Mouse (Mus musculus) CH12.LX (cell line): ENCODE data around the gene Gpr22. TPM values are rescaled to one million over a fixed set of nuclear protein-coding genes. Genes with fewer than 3 reads are reported as not detected.

Experiments
- DNase-seq: peaks from one replicate; pipeline ENCODE4 v3.0.0-alpha.2; 2013; ENCODE audit errors: extremely low read depth
- H3K27ac ChIP-seq: 2 replicates; pipeline ENCODE4 v1.5.1; 2012; ENCODE audit warnings: low read depth, mild to moderate bottlenecking, control low read depth, moderate library complexity; ENCODE audit not compliant: insufficient read depth
- H3K27me3 ChIP-seq: replicated peaks from 2 replicates; pipeline ENCODE3; 2012; ENCODE audit warnings: inconsistent platforms
- H3K36me3 ChIP-seq, 2 experiments: replicated peaks in 1 of 2; 2 replicates each; pipeline versions ENCODE3 to v1.6.1; 2012; ENCODE audit warnings: inconsistent platforms in 1 of 2, low read length in 1 of 2, mild to moderate bottlenecking in 1 of 2, mixed read lengths in 1 of 2, moderate library complexity in 1 of 2; ENCODE audit not compliant: control insufficient read depth in 1 of 2, insufficient read depth in 1 of 2
- H3K4me1 ChIP-seq, 2 experiments: 2 replicates each; pipeline ENCODE4 v1.6.1; 2012; ENCODE audit warnings: inconsistent platforms in 1 of 2, moderate library complexity in 1 of 2; ENCODE audit not compliant: insufficient read depth in 2 of 2, control insufficient read depth in 1 of 2
- H3K4me2 ChIP-seq: 2 replicates; pipeline ENCODE4 v1.6.1; 2012; ENCODE audit warnings: low read depth, mild to moderate bottlenecking, control low read depth; ENCODE audit not compliant: poor library complexity, insufficient read depth, severe bottlenecking
- H3K4me3 ChIP-seq, 3 experiments: fragments of 150-350 bp in 1 of 3; sonication (generic) in 1 of 3; replicated peaks in 1 of 3; 2 replicates each; pipeline versions ENCODE3 to v1.5.1; 2011 to 2012; ENCODE audit warnings: low read depth in 2 of 3, low read length in 2 of 3, mild to moderate bottlenecking in 2 of 3, moderate library complexity in 2 of 3, control low read depth in 1 of 3, improper control_type of control experiment in 1 of 3, inconsistent platforms in 1 of 3, mixed read lengths in 1 of 3; ENCODE audit not compliant: poor library complexity in 1 of 3
- H3K79me2 ChIP-seq: replicated peaks from 2 replicates; pipeline ENCODE4 v1.6.1; 2012; ENCODE audit warnings: mild to moderate bottlenecking, moderate library complexity; ENCODE audit not compliant: control insufficient read depth, poor library complexity, insufficient read depth, severe bottlenecking; ENCODE audit errors: extremely low read depth
- H3K9ac ChIP-seq: 2 replicates; pipeline ENCODE4 v1.6.1; 2012; ENCODE audit warnings: low read depth, mild to moderate bottlenecking, control low read depth, moderate library complexity; ENCODE audit not compliant: insufficient read depth
- H3K9me3 ChIP-seq: replicated peaks from 2 replicates; pipeline ENCODE3; 2012; ENCODE audit warnings: low read length, inconsistent platforms, mixed read lengths
- BHLHE40 ChIP-seq: IDR thresholded peaks from 2 replicates; pipeline ENCODE4 v1.6.1; 2011; ENCODE audit warnings: mild to moderate bottlenecking, low read depth, low read length, improper control_type of control experiment
- CHD1 ChIP-seq: IDR thresholded peaks from 2 replicates; pipeline ENCODE4 v1.6.1; 2012; ENCODE audit warnings: low read depth, low read length, improper control_type of control experiment, inconsistent platforms
- CHD2 ChIP-seq: IDR thresholded peaks from 2 replicates; pipeline ENCODE4 v1.6.1; 2011; ENCODE audit warnings: low read length, improper control_type of control experiment
- CTCF ChIP-seq, 2 experiments: IDR thresholded peaks in 1 of 2; conservative IDR thresholded peaks in 1 of 2; 2 replicates each; pipeline ENCODE4 v1.5.1; 2011 to 2012; ENCODE audit warnings: low read depth in 2 of 2, low read length in 2 of 2, improper control_type of control experiment in 1 of 2, inconsistent platforms in 1 of 2, mild to moderate bottlenecking in 1 of 2, moderate library complexity in 1 of 2
- E2F4 ChIP-seq: IDR thresholded peaks from 2 replicates; pipeline ENCODE4 v1.6.1; 2011; ENCODE audit warnings: low read depth, low read length, improper control_type of control experiment; ENCODE audit not compliant: insufficient replicate concordance
- EP300 ChIP-seq: IDR thresholded peaks from 2 replicates; pipeline ENCODE4 v1.6.1; 2011; ENCODE audit warnings: low read length, improper control_type of control experiment
- ETS1 ChIP-seq: conservative IDR thresholded peaks from 2 replicates; pipeline ENCODE4 v1.6.1; 2012; ENCODE audit warnings: low read depth, mild to moderate bottlenecking, inconsistent platforms, low read length, improper control_type of control experiment, moderate library complexity
- HCFC1 ChIP-seq: IDR thresholded peaks from 2 replicates; pipeline ENCODE4 v1.6.1; 2012; ENCODE audit warnings: low read depth, mild to moderate bottlenecking, inconsistent platforms, low read length, improper control_type of control experiment
- IRF4 ChIP-seq: IDR thresholded peaks from 2 replicates; pipeline ENCODE4 v1.6.1; 2014; ENCODE audit warnings: low read depth, mild to moderate bottlenecking, inconsistent platforms, low read length, improper control_type of control experiment
- JUND ChIP-seq: conservative IDR thresholded peaks from 2 replicates; pipeline ENCODE4 v1.6.1; 2011; ENCODE audit warnings: low read depth, low read length, improper control_type of control experiment
- KAT2A ChIP-seq: IDR thresholded peaks from 2 replicates; pipeline ENCODE4 v1.6.1; 2012; ENCODE audit warnings: low read length, improper control_type of control experiment, inconsistent platforms; ENCODE audit not compliant: insufficient replicate concordance
- MAFK ChIP-seq: IDR thresholded peaks from 2 replicates; pipeline ENCODE4 v1.6.1; 2011; ENCODE audit warnings: low read length, improper control_type of control experiment; ENCODE audit not compliant: insufficient replicate concordance
- MAX ChIP-seq: IDR thresholded peaks from 2 replicates; pipeline ENCODE4 v1.6.1; 2011; ENCODE audit warnings: low read length, improper control_type of control experiment
- MEF2A ChIP-seq: IDR thresholded peaks from 2 replicates; pipeline ENCODE4 v1.6.1; 2014; ENCODE audit warnings: low read depth, mild to moderate bottlenecking, inconsistent platforms, low read length, improper control_type of control experiment, borderline replicate concordance
- MXI1 ChIP-seq: IDR thresholded peaks from 2 replicates; pipeline ENCODE4 v1.6.1; 2011; ENCODE audit warnings: mild to moderate bottlenecking, low read depth, low read length, improper control_type of control experiment
- PAX5 ChIP-seq: IDR thresholded peaks from 2 replicates; pipeline ENCODE4 v1.6.1; 2012; ENCODE audit warnings: low read length, inconsistent platforms, mixed read lengths
- POLR2A ChIP-seq: IDR thresholded peaks from 2 replicates; pipeline ENCODE4 v1.6.1; 2011; ENCODE audit warnings: low read depth, mild to moderate bottlenecking, improper control_type of control experiment, low read length
- POLR2AphosphoS2 ChIP-seq: IDR thresholded peaks from 2 replicates; pipeline ENCODE4 v1.6.1; 2011; ENCODE audit warnings: low read depth, low read length, improper control_type of control experiment
- RAD21 ChIP-seq: IDR thresholded peaks from 2 replicates; pipeline ENCODE4 v1.6.1; 2011; ENCODE audit warnings: low read depth, mild to moderate bottlenecking, low read length, improper control_type of control experiment, moderate library complexity
- SIN3A ChIP-seq: IDR thresholded peaks from 2 replicates; pipeline ENCODE4 v1.6.1; 2012; ENCODE audit warnings: low read length, improper control_type of control experiment, inconsistent platforms
- SMC3 ChIP-seq: IDR thresholded peaks from 2 replicates; pipeline ENCODE4 v1.6.1; 2011; ENCODE audit warnings: low read depth, low read length, improper control_type of control experiment
- TBP ChIP-seq: conservative IDR thresholded peaks from 2 replicates; pipeline ENCODE4 v1.6.1; 2011; ENCODE audit warnings: low read depth, low read length, improper control_type of control experiment
- USF2 ChIP-seq: conservative IDR thresholded peaks from 2 replicates; pipeline ENCODE4 v1.6.1; 2011; ENCODE audit warnings: low read depth, low read length, improper control_type of control experiment
- dilution Hi-C: fragments of 300-500 bp; cut with MboI; formaldehyde crosslinking; loops from 2 replicates; pipeline ENCODE4 v1.14.3; 2020; ENCODE audit warnings: low sequenced_read_pairs; ENCODE audit not compliant: extremely low pct_unique_long_range_greater_than_20kb, extremely low pct_ligation_motif_present
- in situ Hi-C: fragments of 300-500 bp; cut with MboI; formaldehyde crosslinking; loops from 3 replicates; pipeline ENCODE4 v1.14.3; 2019; ENCODE audit warnings: low sequenced_read_pairs, low pct_ligation_motif_present, low pct_unique_long_range_greater_than_20kb, mixed read lengths
- polyA plus RNA-seq: library from polyadenylated mRNA; unstranded; fragments of >175 nt; gene quantifications from 2 replicates; pipeline ENCODE4 v1.2.1, GENCODE M21; 2012; ENCODE audit warnings: low read depth; ENCODE audit not compliant: insufficient read length
- total RNA-seq, 2 experiments: library from RNA; depleted of rRNA; stranded (reverse); fragments of 300-350 nt in 1 of 2; fragments of >200 nt in 1 of 2; gene quantifications; 2 replicates each; pipeline ENCODE4 v1.2.3; 2012 to 2014

The Gpr22 gene
- total and polyA plus RNA-seq, 3 experiments = not detected

DNA sequence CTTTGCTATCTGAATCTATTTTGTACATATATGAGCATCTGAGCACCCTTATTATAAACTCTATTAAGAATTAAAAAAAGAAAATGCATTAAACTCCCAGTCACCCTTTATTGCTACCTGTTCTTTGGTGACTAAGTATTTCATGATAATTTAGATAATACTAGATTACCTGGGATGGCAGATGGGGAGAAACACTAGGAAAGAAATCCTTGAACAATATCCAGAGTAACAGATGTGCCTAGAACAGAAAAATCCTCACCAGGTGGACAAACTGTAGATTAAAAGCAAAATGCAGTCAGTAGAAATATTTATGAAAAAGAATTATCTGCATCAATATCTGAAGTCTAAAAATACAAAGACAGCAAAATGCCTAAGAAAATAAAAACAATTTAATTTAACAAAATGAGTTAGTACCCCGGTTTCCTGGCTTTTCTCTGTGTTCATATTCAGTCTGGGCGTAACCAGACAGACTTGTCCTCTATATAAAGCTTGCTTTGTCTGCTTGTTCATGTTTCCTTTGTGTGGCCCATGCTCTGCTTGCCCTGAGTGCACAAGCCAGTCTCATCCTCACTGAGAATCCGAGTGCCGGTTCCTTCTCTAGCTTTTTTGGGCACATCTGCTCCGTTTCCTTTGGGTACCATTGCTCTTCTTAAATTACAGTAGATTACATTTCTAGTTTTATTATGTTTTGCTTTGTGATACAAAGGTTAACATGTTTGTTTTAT lies 13.0 kb downstream of the Gpr22 start (continued):
- TF ChIP-seq KAT2A = no peak
- TF ChIP-seq RAD21 = no peak
- TF ChIP-seq SMC3 = no peak

DNA sequence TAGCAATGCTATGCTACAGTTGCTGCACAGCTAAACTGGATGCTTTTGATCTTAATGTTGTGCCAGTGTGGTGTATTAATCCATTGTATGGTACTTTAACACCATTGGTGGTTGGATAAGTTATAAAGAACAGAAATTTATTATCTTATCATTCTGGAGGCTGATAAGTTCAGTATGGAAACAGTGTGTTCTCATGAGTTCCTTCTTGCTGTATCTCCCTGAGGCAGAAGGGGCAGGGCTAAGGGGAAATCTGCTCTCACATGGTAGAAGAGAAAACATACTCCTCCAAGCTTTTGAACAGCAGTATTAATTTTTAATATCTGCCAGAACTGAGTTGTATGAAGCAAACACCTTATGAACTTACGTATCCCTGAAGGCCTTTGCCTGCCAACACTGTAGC lies 20.5 kb downstream of the Gpr22 start:
- no peak for TF ChIP-seq CHD2
- no peak for TF ChIP-seq IRF4
- no peak for TF ChIP-seq CHD1
- no peak for TF ChIP-seq MAFK
- TF ChIP-seq JUND = no peak
- TF ChIP-seq RAD21 = no peak
- no peak for TF ChIP-seq E2F4
- TF ChIP-seq USF2 = no peak
- no peak for TF ChIP-seq MAX
- TF ChIP-seq MEF2A = no peak
- TF ChIP-seq SIN3A = no peak
- no peak for TF ChIP-seq POLR2AphosphoS2
- TF ChIP-seq SMC3 = no peak
- no peak for TF ChIP-seq MXI1
- TF ChIP-seq PAX5 = no peak
- TF ChIP-seq CTCF (conservative IDR thresholded peaks at IDR 0.05 in 1 of 2, IDR thresholded peaks at IDR 0.05 in 1 of 2; ENCODE audit: low read depth in 2 of 2, low read length in 2 of 2) = no peak
- Histone ChIP-seq H3K27me3 (no peaks in the 10 kb centered on the region), H3K9me3 (no peaks in the 10 kb centered on the region), H3K4me3 (no peak overlapping the region), H3K79me2 (no peaks in the 10 kb centered on the region), H3K4me2 (no peak overlapping the region), H3K4me1 (no peaks in the 10 kb centered on the region), H3K36me3 (peaks cover 2 to 17% of the 10 kb centered on the region in 2 experiments), H3K27ac (no peak overlapping the region), H3K9ac (no peak overlapping the region)
- no peak for DNase-seq
- dilution Hi-C loops (no loop called here), in situ Hi-C loops (no loop called here)

DNA sequence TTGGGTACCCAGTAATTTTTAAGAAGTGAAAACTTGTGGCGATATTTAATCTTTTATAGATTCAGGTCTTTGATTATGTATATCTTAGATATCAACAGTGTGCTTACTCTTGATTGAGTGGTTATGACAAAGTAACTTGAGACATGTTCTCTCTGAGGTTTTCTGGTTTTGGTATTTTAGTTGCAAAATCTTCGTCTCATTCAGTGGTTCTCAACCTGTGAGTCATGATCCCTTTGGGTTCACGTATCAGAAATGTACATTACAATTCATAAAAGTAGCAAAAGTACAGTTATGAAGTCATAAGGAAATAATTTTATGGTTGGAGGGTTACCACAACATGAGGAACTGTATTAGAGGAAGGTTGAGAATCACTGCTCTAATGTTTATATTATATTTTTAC lies 27.1 kb downstream of the Gpr22 start:
- dilution Hi-C loops = no loop called here
- H3K36me3 ChIP-seq = peaks cover 2 to 28% of the 10 kb centered on the region in 2 experiments
- H3K9me3 ChIP-seq = no peaks in the 10 kb centered on the region

More for the DNA sequence above, 27.1 kb downstream of the Gpr22 start:
- no peak for DNase-seq
- TF ChIP-seq CHD1 (no peak), BHLHE40 (no peak), ETS1 (no peak), TBP (no peak), HCFC1 (no peak), SMC3 (no peak), MXI1 (no peak), EP300 (no peak), POLR2A (no peak)
- Histone ChIP-seq H3K27me3 (no peaks in the 10 kb centered on the region), H3K27ac (no peak overlapping the region), H3K79me2 (no peaks in the 10 kb centered on the region), H3K4me1 (no peaks in the 10 kb centered on the region), H3K4me3 (no peak overlapping the region), H3K9ac (no peak overlapping the region), H3K4me2 (no peak overlapping the region)
- in situ Hi-C loops = no loop called here
